Mouse (Mus musculus): ENCODE data around the gene Vmn1r111. TPM values are rescaled to one million over a fixed set of nuclear protein-coding genes. Genes with fewer than 3 reads are reported as not detected.

Gene Vmn1r111
- not detected in 2 replicates for polyA plus RNA-seq (2012; ENCODE audit: low replicate concordance)

DNA sequence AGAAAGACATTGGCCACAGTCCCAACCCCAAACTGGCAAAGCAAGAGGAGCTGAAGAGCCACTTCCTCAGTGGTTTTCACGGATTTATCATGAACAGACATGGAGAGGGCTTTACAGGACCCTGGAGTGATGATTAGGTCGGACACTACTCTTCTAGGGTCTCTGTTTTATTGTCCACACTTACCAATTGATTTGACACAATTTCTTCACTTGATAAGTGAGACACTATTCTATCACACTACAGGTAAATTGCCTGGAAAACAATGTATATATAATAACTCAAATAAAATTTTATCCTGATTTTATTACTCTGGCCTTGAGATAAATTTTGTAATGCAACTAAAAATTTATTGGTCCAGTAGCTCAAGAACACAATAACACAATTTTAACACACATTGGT lies at the start of gene Vmn1r111:
Vmn1r111 (minus strand) TSS at position 101 of the 400 bp plus-strand sequence.

DNA sequence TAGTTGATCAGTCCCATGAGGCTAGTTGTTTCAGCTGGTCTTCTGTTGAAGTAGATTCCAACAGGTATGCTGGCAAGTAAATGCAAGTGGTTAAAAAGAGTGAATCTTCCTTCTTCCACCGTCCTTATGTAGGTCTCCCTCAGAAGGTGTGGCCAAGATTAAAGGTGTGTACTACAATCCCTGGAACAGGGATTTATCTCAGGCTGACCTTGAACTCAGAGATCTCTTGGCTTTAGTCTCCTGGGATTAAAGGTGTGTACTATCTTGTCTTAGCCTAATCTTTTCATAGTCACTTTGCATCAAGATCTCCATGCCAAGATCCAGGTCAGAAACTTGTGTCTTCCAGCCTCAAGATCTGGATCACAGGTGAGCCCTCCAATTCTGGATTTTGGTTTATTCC lies 27.5 kb upstream of the Vmn1r111 start, which contains the start of gene Gm10668:
Gm10668 (minus strand) TSS at position 101 of the 400 bp plus-strand sequence.

GRCm38 (mm10) chr7:20668618-20669017 lies 34.4 kb downstream of the Vmn1r111 start, which contains the start of gene Vmn1r107:
Vmn1r107 (plus strand) TSS chr7:20668918.

Other genes starting within 250 kb of the Vmn1r111 start
- gene Gm10670, start 228.3 kb downstream of the Vmn1r111 start, polyA plus RNA-seq (2012; ENCODE audit: low replicate concordance), result not detected in 2 replicates
- gene Vmn1r103, start 192.7 kb downstream of the Vmn1r111 start, polyA plus RNA-seq (2012; ENCODE audit: low replicate concordance), result not detected in 2 replicates
- gene Vmn1r104, start 169.4 kb downstream of the Vmn1r111 start, polyA plus RNA-seq (2012; ENCODE audit: low replicate concordance), result not detected in 2 replicates
- gene Gm5726, start 157.5 kb downstream of the Vmn1r111 start, polyA plus RNA-seq (2012; ENCODE audit: low replicate concordance), result not detected in 2 replicates
- gene Gm4141, start 127.0 kb downstream of the Vmn1r111 start, polyA plus RNA-seq (2012; ENCODE audit: low replicate concordance), result not detected in 2 replicates
- gene Gm4513, start 104.2 kb downstream of the Vmn1r111 start, polyA plus RNA-seq (2012; ENCODE audit: low replicate concordance), result not detected in 2 replicates
- gene Vmn1r107, start 34.3 kb downstream of the Vmn1r111 start, polyA plus RNA-seq (2012; ENCODE audit: low replicate concordance), result not detected in 2 replicates
- gene Gm10668, start 27.4 kb upstream of the Vmn1r111 start, polyA plus RNA-seq (2012; ENCODE audit: low replicate concordance), result not detected in 2 replicates
- not detected in 2 replicates for gene Vmn1r112, start 68.0 kb upstream of the Vmn1r111 start, polyA plus RNA-seq (2012; ENCODE audit: low replicate concordance)
- not detected in 2 replicates for gene Vmn1r113, start 84.1 kb upstream of the Vmn1r111 start, polyA plus RNA-seq (2012; ENCODE audit: low replicate concordance)
- gene Vmn1r114, start 109.0 kb upstream of the Vmn1r111 start, polyA plus RNA-seq (2012; ENCODE audit: low replicate concordance), result not detected in 2 replicates
- gene Vmn1r115, start 141.8 kb upstream of the Vmn1r111 start, polyA plus RNA-seq (2012; ENCODE audit: low replicate concordance), result not detected in 2 replicates
- not detected in 2 replicates for gene Vmn1r116, start 169.0 kb upstream of the Vmn1r111 start, polyA plus RNA-seq (2012; ENCODE audit: low replicate concordance)
- gene Vmn1r117, start 180.9 kb upstream of the Vmn1r111 start, polyA plus RNA-seq (2012; ENCODE audit: low replicate concordance), result not detected in 2 replicates
- gene Vmn1r118, start 209.1 kb upstream of the Vmn1r111 start, polyA plus RNA-seq (2012; ENCODE audit: low replicate concordance), result not detected in 2 replicates